Mouse (Mus musculus) lung, adult 2 months (tissue): ENCODE measurements at regions not wholly inside any gene's neighbourhood (a gene's known extent, or its start where the extent isn't known, plus 50 kb on each side); places are given as distances from the start of the nearest gene placed in this dataset.

Source experiments
- CTCF ChIP-seq: fragments of 200-500 bp; IDR thresholded peaks from 2 replicates; pipeline ENCODE4 v1.5.1; 2011; ENCODE audit warnings: mild to moderate bottlenecking, low read length, control low read depth; ENCODE audit not compliant: insufficient read depth
- POLR2A ChIP-seq: fragments of 200-500 bp; IDR thresholded peaks from 2 replicates; pipeline ENCODE4 v1.6.1; 2011; ENCODE audit warnings: low read depth, mild to moderate bottlenecking, control low read depth, low read length, borderline replicate concordance; ENCODE audit errors: extremely low read depth

DNA sequence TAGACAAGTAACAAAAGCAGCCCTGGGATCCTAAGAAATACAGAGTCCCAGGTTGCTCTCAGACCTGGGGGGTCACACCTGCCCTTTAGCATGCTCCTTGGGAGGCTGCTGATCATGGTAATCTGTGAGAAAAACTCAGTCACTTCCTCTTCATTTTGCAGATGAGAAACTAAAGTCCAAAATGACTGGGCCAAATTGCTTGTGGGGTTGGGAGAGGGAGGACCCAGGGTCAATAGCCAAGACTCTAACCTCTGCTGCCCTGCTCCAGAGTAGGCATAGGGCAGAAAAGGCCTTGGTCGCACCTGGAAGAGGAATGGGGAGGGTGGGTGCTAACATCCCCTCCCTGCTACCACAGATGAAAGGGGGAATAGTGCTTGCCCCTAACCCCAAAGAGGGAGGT, 491.2 kb downstream of the Tns1 start:
- TF ChIP-seq POLR2A (no peak), CTCF (no peak)
